Mouse (Mus musculus): Measurements from ENCODE around the gene Zc3h15.

DNA sequence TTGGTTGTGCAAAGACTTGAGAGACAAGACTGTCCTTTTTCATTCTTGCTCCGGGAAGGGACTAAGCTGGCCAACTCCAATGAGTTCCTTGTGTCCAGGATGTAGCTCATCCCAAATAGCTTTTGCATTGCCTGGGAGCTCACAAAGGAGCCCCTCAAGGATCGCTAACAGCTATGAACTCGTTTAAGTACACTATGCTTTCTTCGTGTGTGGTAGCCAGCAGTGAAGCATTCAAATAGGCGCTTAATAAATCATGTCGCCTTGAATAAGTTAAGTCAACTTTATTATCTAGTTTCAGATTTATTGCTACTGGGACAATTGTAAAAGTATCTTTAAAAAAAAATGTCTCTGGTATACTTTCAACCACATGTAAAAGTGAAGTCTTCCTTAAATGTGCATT lies 37.5 kb downstream of the Zc3h15 start:
- no peak for TF ChIP-seq CTCF (IDR thresholded peaks at IDR 0.05; ENCODE audit: extremely low read depth, insufficient read length, insufficient replicate concordance, low read depth, low read length)
- TF ChIP-seq POLR2A (IDR thresholded peaks at IDR 0.05; ENCODE audit: low read depth, low read length), result no peak

Measured in small intestine, adult 2 months (tissue).